Mouse (Mus musculus): ENCODE measurements around the gene Coro1c.

DNA sequence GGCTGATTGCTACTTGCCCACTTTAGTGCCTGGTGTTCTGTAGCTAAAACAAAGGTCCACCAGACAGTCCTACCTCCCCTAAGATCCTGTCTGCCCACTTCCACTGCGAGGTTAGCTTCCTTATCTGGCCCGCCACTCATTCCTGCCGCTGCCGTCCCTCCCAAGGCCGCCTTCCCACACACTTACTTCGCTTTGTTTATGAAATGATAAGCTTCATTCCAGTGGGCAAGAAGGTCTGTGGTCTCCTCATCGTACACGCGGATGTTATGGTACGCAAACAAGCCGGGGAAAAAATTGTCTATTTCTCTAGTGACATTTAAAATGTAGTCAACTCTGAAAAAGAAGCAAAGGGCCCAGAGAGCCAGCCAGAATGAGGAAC, 43.1 kb upstream of the Coro1c start:
- TF ChIP-seq CTCF (IDR thresholded peaks at IDR 0.05; ENCODE audit: low read depth) (no peak), EP300 (optimal IDR thresholded peaks at IDR 0.05) (no peak)

All from stomach, postnatal 0 days (tissue).